Mouse (Mus musculus) kidney, embryonic 16.5 days (tissue): Measurements from ENCODE around the gene Rara. TPM values are rescaled to one million over a fixed set of nuclear protein-coding genes. Genes with fewer than 3 reads are reported as not detected.

Source experiments
- ATAC-seq: fragments of 200-750 bp; cut with Nextera tagmentation; 2 replicates; pipeline ENCODE4 v1.8.0; 2017; ENCODE audit warnings: moderate TSS enrichment; ENCODE audit not compliant: low FRiP score, low TSS enrichment
- H3K27ac ChIP-seq: fragments of 300-500 bp; sonication (generic); 2 replicates; pipeline ENCODE4 v1.5.1; 2014; ENCODE audit warnings: low read length
- H3K27me3 ChIP-seq: fragments of 300-500 bp; sonication (generic); 2 replicates; pipeline ENCODE4 v1.6.1; 2014; ENCODE audit warnings: low read length, control low read depth, mixed read lengths; ENCODE audit not compliant: insufficient read depth
- H3K36me3 ChIP-seq: fragments of 300-500 bp; sonication (generic); 2 replicates; pipeline ENCODE4 v1.6.1; 2014; ENCODE audit warnings: low read length, control low read depth, mixed read lengths; ENCODE audit not compliant: insufficient read depth
- H3K4me1 ChIP-seq: fragments of 300-500 bp; sonication (generic); 2 replicates; pipeline ENCODE4 v1.6.1; 2014; ENCODE audit warnings: low read length, control low read depth, mixed read lengths; ENCODE audit not compliant: insufficient read depth
- H3K4me2 ChIP-seq: fragments of 300-500 bp; sonication (generic); replicated peaks from 2 replicates; pipeline ENCODE4 v1.6.1; 2014; ENCODE audit warnings: low read depth, low read length
- H3K4me3 ChIP-seq: fragments of 300-500 bp; sonication (generic); 2 replicates; pipeline ENCODE4 v1.5.1; 2014; ENCODE audit warnings: mild to moderate bottlenecking, low read length
- H3K9ac ChIP-seq: fragments of 300-500 bp; sonication (generic); replicated peaks from 2 replicates; pipeline ENCODE4 v1.6.1; 2014; ENCODE audit warnings: low read length
- H3K9me3 ChIP-seq: fragments of 300-500 bp; sonication (generic); 2 replicates; pipeline ENCODE4 v1.6.1; 2016; ENCODE audit warnings: low read length, control low read depth
- WGBS: fragments of 180-500 bp; shearing (Covaris S2); extraction: QIAGEN DNeasy Blood & Tissue Kit; methylation state at CpG from one replicate; pipeline ENCODE4 v1.1.7; 2014; 5-methylcytosine and 5-hydroxymethylcytosine counted together
- polyA plus RNA-seq: library from polyadenylated mRNA; unstranded; fragments of >200 nt; fragmentation: Nextera tagmentation; extraction: Ambion mirVana; gene quantifications from 2 replicates; pipeline ENCODE4 v1.2.1, GENCODE M21; 2015

Rara gene
- polyA plus RNA-seq, 1 experiment from 2014 or later = 31.4 TPM

GRCm38 (mm10) chr11:98949958-98950460, 22.4 kb downstream of the Rara start:
- Histone ChIP-seq H3K9me3 (no peaks in the 10 kb centered on the region), H3K4me2 (no peak overlapping the region), H3K4me1 (peaks cover 71% of the 10 kb centered on the region), H3K9ac (no peak overlapping the region), H3K27ac (no peak overlapping the region; the same call in 1 of the 2 replicates), H3K27me3 (no peaks in the 10 kb centered on the region), H3K4me3 (no peak overlapping the region), H3K36me3 (peaks cover 14% of the 10 kb centered on the region; the same call in 1 of the 2 replicates)
- ATAC-seq = no peak
- WGBS = 92% methylated on average over 7 of the region's 7 CpGs

GRCm38 (mm10) chr11:98950484-98950883, 22.9 kb downstream of the Rara start:
- Histone ChIP-seq H3K4me3 (no peak overlapping the region), H3K27me3 (no peaks in the 10 kb centered on the region)

GRCm38 (mm10) chr11:98951026-98951906, 23.6 kb downstream of the Rara start:
- Histone ChIP-seq H3K4me1 (peaks cover 71% of the 10 kb centered on the region), H3K9me3 (no peaks in the 10 kb centered on the region), H3K36me3 (peaks cover 14% of the 10 kb centered on the region; the same call in 1 of the 2 replicates), H3K27me3 (no peaks in the 10 kb centered on the region), H3K9ac (peak overlapping the region; percentile 60), H3K4me3 (no peak overlapping the region), H3K27ac (peak overlapping the region; percentile 94), H3K4me2 (peak overlapping the region; percentile 28; the same call in 1 of the 2 replicates)
- ATAC-seq = peak; percentile 74
- WGBS = 30% methylated on average over 14 of the region's 16 CpGs

More at GRCm38 (mm10) chr11:98950484-98950883, 22.9 kb downstream of the Rara start:
- H3K9me3 ChIP-seq = no peaks in the 10 kb centered on the region
- ATAC-seq = no peak
- H3K9ac ChIP-seq = no peak overlapping the region
- H3K27ac ChIP-seq = peak overlapping the region; percentile 94
- peaks cover 71% of the 10 kb centered on the region for H3K4me1 ChIP-seq
- 87% methylated on average over 9 of the region's 9 CpGs for WGBS
- peaks cover 14% of the 10 kb centered on the region; the same call in 1 of the 2 replicates for H3K36me3 ChIP-seq
- no peak overlapping the region for H3K4me2 ChIP-seq

- H3K9ac ChIP-seq = no peak overlapping the region; the same call in 1 of the 2 replicates
- H3K4me1 ChIP-seq = peaks cover 69% of the 10 kb centered on the region
Observed at GRCm38 (mm10) chr11:98952111-98952510, 24.5 kb downstream of the Rara start.

GRCm38 (mm10) chr11:98952736-98953135, 25.1 kb downstream of the Rara start:
- no peak overlapping the region for H3K27ac ChIP-seq
- H3K4me1 ChIP-seq = peaks cover 63% of the 10 kb centered on the region
- H3K9ac ChIP-seq = 0 out of 2 replicates have a peak overlapping the region, but pooled peaks have one; percentile 18
- H3K36me3 ChIP-seq = peaks cover 14% of the 10 kb centered on the region; the same call in 1 of the 2 replicates
- no peak for ATAC-seq
- 73% methylated on average over 2 of the region's 2 CpGs for WGBS
- no peak overlapping the region for H3K4me2 ChIP-seq
- no peaks in the 10 kb centered on the region for H3K9me3 ChIP-seq
- H3K27me3 ChIP-seq = no peaks in the 10 kb centered on the region
- H3K4me3 ChIP-seq = no peak overlapping the region

More at GRCm38 (mm10) chr11:98952111-98952510, 24.5 kb downstream of the Rara start:
- H3K4me2 ChIP-seq = no peak overlapping the region
- H3K27ac ChIP-seq = no peak overlapping the region
- H3K4me3 ChIP-seq = no peak overlapping the region
- ATAC-seq = no peak
- no peaks in the 10 kb centered on the region for H3K27me3 ChIP-seq
- H3K36me3 ChIP-seq = peaks cover 14% of the 10 kb centered on the region; the same call in 1 of the 2 replicates
- WGBS = 71% methylated on average over 1 of the region's 1 CpGs
- H3K9me3 ChIP-seq = no peaks in the 10 kb centered on the region

GRCm38 (mm10) chr11:98953361-98953760, 25.7 kb downstream of the Rara start:
- Histone ChIP-seq H3K27ac (no peak overlapping the region), H3K9ac (no peak overlapping the region), H3K4me1 (peaks cover 62% of the 10 kb centered on the region), H3K9me3 (no peaks in the 10 kb centered on the region), H3K4me3 (no peak overlapping the region), H3K36me3 (peaks cover 14% of the 10 kb centered on the region; the same call in 1 of the 2 replicates), H3K4me2 (no peak overlapping the region), H3K27me3 (no peaks in the 10 kb centered on the region)
- 26% methylated on average over 2 of the region's 2 CpGs for WGBS
- no peak for ATAC-seq

- Histone ChIP-seq H3K9me3 (no peaks in the 10 kb centered on the region), H3K4me1 (peaks cover 64% of the 10 kb centered on the region), H3K27ac (peak overlapping the region; percentile 87), H3K9ac (no peak overlapping the region), H3K36me3 (peaks cover 14% of the 10 kb centered on the region; the same call in 1 of the 2 replicates), H3K27me3 (no peaks in the 10 kb centered on the region), H3K4me2 (peak overlapping the region; percentile 39; the same call in 1 of the 2 replicates), H3K4me3 (no peak overlapping the region)
- WGBS = 26% methylated on average over 13 of the region's 13 CpGs
- ATAC-seq = no peak
Observed at GRCm38 (mm10) chr11:98953835-98954320, 26.3 kb downstream of the Rara start.

GRCm38 (mm10) chr11:98954373-98954772, 26.8 kb downstream of the Rara start:
- Histone ChIP-seq H3K4me1 (peaks cover 67% of the 10 kb centered on the region), H3K36me3 (peaks cover 14% of the 10 kb centered on the region; the same call in 1 of the 2 replicates), H3K4me2 (peak overlapping the region; percentile 39), H3K9ac (peak overlapping the region; percentile 43), H3K27me3 (no peaks in the 10 kb centered on the region), H3K9me3 (no peaks in the 10 kb centered on the region), H3K27ac (peak overlapping the region; percentile 87), H3K4me3 (peak overlapping the region; percentile 6; the same call in 1 of the 2 replicates)
- 4% methylated on average over 10 of the region's 10 CpGs for WGBS
- ATAC-seq = peak; percentile 73

GRCm38 (mm10) chr11:98954801-98955706, 27.4 kb downstream of the Rara start:
- H3K36me3 ChIP-seq = peaks cover 14% of the 10 kb centered on the region; the same call in 1 of the 2 replicates
- no peaks in the 10 kb centered on the region for H3K9me3 ChIP-seq
- peak overlapping the region; percentile 6; the same call in 1 of the 2 replicates for H3K4me3 ChIP-seq
- H3K4me2 ChIP-seq = peak overlapping the region; percentile 39
- WGBS = 23% methylated on average over 15 of the region's 17 CpGs
- peak overlapping the region; percentile 87 for H3K27ac ChIP-seq
- H3K4me1 ChIP-seq = peaks cover 67% of the 10 kb centered on the region
- no peaks in the 10 kb centered on the region for H3K27me3 ChIP-seq
- peak; percentile 28; the same call in 1 of the 2 replicates for ATAC-seq
- peak overlapping the region; percentile 43 for H3K9ac ChIP-seq
